Mouse (Mus musculus) embryo, embryonic 9.5 days (tissue): ENCODE measurements around the gene Gabrb1.

Source experiments
- DNase-seq: peaks from one replicate; pipeline ENCODE4 v3.0.0-alpha.2; 2017; ENCODE audit errors: extremely low spot score

Gene Gabrb1

DNA sequence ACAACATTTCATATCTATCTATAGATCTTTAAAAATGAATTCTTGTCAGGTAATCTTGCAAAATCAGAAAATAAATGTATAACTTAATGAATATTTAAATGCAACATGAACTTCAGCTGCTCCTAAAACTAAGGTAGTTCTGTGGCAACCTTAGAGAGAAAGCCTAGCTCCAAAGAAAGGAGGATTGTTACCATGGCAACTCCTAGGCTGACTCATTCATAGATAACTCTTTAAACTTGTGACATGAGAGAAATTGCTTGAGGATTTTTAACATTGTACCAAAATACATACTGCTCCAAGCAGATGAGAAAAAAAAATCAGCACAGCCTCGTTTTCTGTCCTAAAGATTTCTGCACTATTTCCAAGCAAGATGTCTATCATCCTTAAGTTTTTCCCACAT, 171.1 kb downstream of the Gabrb1 start:
- DNase-seq = no peak

DNA sequence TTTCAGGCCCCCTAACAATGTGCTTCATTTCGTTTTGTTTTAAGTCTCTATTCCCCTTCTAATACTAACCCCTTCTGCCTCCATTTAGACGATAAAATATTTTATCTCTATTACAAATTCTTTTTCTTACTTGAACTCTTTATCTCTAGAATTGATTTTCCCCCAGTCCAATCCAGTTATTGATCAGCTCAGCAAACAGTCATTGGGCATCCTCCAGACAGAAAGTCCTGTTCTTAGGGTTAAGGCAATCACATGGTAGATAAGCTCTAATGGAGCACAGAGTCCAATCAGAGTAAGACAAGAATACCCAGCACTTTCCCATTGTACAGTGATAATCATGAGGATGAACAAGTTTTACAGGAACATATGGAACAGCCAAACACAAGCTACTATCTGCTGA, 172.4 kb downstream of the Gabrb1 start:
- no peak for DNase-seq

DNA sequence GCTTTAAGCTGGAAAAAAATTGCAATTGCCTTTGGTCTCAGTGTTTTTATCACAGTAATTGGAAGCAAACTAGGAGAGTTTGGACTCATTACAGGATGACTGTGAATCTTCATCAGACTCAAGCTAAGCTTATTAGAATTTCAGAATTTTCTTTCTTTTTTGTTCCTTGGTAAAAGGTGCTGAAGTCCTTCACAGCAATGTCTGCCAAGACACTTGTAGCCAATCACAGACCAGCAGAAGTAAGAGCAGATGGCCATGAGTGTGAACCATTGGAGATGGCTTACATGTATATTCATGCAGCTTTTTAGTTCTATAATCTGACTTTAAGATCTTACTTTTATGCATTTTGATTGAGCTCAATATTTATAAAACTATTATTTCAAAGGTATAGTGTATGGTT, 184.3 kb downstream of the Gabrb1 start:
- DNase-seq = no peak

DNA sequence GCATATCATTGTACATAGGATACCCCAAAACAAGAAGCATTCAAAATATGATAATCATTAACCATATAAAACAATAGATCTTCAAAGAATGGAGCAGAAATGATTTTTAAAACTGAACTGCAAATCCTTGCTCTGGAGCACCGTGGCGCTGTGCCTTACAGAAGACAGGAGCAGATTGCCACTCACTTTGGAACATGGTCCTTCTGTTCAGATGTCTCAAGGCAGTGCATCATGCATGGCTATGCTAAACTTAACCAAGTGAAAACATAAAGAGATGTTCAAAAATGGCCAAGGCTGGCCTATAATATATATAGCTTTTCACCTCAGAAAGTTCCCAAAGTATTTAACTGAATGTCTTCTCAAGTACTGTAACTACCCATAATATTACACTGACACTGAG, 240.3 kb downstream of the Gabrb1 start:
- no peak for DNase-seq

DNA sequence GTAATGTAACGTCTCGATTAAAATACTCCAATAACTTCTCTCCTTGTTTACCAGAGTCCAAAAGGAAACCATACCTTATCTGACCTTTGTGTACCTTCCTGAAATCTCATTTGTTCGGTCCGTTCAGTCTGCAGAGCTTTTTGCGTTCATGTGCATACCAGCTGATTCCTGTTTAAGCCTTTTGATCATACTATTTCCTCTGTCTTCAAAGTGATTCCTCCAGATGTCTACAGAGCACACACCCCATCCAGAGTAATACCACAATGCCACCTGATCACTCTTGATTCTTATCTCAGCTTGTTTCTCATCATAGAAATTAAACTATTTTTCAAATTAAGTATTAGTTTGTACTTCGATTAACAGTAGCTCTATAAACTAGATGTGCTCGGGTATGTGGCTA, 245.5 kb downstream of the Gabrb1 start:
- no peak for DNase-seq

DNA sequence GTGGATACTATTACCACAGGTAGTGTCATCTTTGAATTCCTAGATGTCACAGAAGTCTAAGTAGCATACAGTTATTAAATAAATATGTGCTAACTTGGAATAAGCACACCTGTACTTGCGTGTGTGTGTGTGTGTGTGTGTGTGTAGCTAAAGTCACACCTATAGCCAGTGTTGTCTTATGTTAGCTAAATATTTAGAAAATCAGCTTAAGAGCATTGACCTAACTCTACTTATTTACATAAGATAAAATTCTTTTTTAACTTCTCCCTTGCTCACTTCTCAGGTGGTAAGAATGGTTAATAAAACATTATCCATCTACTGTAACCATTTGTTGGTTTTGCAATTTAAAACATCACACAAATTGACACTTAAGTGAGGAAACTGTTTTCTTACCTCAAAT, 256.1 kb downstream of the Gabrb1 start:
- DNase-seq = no peak

DNA sequence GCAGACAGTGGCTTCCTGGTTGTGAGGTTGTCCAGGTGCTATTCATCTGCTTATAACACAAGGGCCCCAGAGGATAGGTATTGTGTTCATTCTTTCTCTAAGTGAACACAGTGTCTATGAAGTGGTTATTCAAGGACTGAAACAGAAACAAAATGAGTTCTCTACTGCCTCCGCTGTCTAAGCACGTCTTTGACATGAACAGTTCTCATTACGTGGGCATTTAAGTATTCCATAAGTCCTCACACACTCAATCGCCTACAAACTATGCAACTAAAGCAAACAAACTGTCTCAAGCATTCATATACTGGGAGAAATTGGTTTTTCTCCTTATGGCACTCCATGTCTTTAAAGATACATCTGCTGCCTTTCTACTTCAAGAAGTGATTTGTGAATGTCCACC, 257.8 kb downstream of the Gabrb1 start:
- no peak for DNase-seq

DNA sequence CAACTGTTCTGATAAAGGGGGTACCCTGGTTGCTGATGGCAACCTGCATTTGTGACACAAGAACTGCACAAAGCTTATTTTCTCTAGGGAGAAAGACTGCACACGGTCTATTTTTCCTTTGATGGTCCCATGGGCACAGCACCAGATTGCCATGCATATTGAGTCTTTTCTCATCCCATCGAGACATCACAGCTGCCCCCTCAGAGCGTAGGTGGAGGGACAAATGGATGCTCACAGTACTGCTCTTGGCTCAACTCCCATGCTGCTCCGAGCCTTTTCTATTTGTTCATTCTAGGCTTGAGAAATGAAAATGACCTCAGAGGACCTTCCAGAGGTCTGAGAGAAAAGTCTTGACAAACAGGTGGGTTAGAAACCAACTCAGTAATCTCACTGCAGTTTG, 259.3 kb downstream of the Gabrb1 start:
- DNase-seq = no peak

DNA sequence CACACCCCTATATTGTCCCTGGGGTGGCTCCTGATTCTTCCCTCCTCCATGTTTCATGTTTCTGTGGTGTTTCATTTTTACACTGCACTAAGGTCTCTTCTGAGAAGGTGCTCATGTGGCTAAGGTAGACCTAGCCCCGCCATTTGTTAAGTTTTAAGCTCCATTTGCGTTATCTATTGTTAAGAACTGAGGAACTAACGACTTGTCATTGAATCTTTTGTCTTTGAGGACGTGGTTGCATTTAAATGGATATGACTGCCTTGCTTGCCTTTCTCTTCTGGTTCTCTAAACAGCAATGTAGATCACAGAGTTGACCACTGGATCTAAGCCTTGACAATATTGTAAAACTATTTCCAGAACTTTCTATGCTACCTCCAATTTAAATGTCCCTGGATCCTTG, 265.7 kb downstream of the Gabrb1 start:
- no peak for DNase-seq

DNA sequence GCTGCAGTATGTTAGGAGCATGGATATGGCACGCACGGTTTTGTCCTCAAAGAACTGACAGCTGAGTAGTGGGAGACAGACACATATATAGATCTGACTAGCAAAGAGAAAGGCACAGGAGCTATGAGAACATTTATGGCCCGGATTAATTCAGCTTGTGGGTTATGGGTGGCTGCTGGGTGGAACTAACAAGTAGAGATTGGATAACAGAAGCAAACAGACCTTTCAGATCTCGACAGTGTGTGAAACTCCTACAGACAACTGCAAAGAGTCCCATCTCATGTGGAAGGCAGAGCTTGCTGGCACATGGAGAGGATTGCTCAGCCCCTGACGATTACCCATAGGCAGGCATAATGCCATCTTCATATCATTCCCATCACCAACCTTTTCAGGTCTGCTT, 268.4 kb downstream of the Gabrb1 start:
- no peak for DNase-seq

DNA sequence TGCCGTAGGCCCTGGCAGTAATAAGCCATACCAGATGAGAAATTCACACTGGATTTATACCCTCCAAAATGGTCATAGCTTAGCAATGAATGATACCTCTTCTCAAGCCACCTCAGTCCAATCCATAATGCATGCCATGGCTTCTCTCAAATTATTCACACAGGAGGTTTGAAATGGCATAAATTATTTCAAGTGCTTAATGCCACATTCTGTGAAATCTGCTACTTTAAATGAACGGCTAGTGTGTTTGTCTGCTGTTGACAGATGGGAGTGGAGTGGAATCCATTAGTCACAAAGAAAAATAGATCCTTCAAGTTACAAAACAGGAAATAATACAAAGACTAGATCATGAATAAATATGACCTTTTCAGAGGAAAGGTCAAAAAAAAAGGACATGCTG, 272.1 kb downstream of the Gabrb1 start:
- no peak for DNase-seq

DNA sequence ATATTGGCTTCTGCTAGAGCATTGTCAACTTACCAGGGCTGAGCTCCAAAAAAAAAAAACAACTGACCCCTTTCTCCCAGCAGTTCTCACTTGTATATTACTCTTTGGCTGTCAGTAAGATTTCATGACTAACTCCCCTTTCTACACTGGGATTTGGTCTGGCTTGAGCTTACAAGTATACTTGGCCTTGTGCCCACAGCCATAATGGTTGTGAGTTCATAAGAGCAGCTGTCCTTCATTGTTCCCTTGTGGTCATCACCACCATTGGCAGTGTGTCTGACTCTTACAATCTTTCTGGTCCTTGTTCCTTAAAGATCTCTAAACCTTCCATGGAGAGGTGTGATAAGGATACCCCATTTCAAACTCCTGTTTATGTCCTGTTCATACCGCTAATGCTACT, 293.5 kb downstream of the Gabrb1 start:
- DNase-seq = no peak

DNA sequence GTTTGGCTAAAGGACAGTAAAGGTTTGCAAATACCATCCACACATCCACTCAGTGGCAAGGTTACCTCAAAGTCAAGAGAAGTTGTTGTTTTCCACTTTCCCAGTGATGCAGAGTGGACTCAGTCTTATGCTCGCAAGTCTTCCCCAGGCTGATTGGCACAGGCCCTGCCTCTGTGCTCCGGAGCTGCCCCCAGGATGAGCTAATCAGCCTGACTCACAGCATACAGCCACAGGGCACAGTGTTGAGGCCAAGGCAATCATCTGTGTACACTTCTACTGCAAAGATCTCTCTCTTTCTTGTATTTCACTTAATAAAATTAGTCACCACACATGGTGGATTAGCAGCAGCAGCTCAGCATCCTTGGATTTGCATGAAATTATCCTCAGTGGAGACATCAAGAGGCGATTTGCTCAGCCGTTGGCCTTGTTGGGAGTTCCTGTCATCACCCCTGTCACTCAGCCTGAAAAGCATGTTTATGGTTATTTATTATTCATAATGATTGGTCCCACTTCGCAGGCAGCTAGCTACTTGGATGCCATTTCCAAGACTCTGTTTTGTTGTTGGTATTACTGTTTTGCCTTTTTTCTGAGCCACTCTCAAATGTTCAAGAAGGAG, 297.3 kb downstream of the Gabrb1 start:
- no peak for DNase-seq

DNA sequence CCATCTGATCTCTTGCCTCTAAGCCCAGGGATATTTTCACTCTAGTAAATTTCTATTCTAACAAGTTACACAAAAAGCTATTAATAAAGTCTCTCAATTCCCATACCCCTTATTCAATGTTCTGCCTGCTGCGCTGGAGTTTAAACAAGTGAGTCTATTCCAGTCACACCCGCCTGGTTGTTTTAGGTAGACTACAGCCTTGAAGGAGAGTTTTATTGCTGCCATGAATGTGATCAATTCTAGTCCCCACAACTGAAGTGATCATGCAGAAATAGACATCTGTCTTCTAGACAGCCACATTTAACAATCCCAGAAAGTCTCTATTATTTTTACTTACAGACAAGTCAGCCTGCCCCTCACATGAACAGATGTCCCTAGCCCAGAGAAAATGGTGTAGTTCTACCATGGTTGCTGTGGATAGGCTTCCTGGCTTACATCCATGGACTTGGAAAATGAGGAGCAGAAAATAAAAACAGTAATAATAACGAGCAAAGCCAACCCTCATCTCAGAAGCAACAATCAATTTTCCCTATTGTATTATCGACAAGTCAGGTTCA, 307.0 kb downstream of the Gabrb1 start:
- DNase-seq = no peak

DNA sequence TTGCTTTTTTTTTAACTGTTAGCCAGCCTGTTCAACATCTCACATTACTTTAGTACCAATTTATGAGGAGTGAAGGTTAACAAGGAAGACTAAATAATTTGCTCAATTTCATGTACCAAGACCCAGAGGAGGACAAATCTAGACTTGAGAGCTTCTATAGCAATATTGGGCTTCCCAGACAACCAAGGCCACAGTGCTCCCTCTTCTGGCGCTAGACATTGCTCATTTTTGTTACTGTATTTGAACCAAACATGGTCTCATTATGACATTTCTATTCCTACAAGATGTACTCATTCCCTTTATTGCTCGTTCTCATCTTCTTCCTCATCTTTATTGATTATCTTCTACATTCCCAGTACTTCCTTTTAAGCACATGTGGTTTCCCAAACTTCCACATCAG, 307.6 kb downstream of the Gabrb1 start:
- DNase-seq = no peak

DNA sequence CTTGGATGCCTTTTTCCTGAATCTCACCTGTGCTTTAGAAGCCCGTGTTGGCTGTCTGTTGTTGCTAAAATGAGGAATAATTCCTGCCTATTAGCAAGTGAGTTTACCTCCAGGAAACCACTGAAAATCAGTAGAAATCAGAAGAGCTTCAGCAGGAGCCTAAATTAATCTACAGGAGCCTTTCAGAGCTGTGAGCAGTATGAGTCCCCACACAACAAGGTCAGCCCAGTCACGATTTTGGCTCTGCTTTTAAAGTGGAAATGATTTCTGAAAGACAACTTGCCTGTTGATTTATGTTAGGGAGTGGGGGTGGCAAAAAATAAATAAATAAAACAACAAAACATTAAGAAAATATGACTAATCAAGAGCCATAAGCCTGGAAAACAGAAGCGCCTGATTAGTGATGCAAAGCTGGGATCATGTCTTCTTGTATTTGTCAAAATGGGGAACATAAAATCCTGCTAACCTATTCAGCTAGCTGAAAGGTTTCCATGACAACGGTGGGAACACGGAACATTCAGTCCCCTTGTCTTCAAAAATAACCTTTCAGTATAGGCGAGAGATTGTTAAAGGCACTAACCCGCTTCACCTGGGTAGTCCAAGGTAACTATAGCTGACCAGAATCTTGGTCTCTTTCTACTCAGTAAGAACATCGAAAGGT, 312.4 kb downstream of the Gabrb1 start:
- no peak for DNase-seq

DNA sequence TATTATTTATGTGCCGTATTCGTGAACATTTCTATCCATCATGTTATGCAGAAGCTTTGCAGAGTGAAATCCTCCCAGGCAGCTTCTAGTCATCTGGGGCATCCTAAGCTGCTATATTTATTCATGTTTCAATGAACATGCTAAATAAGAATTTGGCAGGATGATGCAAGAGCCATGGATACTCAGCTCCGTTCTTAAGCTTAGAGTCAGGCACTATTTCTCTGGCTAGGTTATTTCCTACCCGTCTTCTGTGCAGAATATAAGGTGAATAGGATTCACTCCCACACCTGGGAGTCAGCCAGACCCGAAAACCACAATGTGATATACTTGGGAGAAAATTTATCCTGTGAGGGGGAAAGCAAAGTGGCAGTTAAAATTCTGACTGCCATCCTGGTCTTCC, 314.9 kb downstream of the Gabrb1 start:
- DNase-seq = no peak

DNA sequence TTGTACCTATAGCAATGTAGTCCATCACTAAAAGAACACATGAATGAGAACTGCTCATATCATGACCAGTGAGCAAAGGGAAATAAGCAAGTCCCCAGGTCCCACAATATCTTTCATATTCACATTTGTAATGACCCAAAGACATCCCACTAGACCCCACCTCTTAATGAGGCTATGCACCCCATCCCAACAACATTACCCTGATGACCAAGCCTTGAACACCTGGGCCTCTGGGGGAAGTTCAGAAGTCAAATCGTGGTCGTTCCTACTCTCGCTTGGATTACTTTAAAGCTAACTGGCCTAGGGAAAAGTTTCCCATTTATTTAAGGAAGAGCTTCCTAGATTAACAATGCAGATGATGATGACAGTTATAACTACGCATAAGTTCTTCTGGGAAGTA, 318.2 kb downstream of the Gabrb1 start:
- no peak for DNase-seq

DNA sequence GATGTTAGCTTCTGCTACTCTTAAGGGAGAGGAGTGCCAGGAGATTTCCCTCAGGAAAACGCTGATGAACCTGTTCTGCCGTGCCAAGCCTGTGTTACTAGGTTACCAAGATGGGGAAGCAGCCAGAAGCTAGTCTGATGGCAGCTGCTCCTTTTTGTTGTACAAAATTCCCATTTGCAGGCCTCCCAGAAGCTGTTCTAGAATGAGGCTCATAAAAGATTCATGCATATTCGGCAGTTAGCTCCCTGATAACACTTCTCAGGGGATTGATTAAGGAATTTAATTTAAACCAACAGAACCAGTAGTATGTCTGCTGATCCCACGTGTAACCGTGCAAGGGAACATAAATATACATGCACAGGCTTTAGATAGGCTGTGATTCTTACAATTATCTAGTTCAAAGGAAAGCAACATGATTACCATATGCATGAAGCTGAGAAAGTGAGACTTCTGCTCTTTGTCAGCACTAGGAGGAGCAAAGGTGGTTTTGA, 318.7 kb downstream of the Gabrb1 start:
- DNase-seq = no peak

DNA sequence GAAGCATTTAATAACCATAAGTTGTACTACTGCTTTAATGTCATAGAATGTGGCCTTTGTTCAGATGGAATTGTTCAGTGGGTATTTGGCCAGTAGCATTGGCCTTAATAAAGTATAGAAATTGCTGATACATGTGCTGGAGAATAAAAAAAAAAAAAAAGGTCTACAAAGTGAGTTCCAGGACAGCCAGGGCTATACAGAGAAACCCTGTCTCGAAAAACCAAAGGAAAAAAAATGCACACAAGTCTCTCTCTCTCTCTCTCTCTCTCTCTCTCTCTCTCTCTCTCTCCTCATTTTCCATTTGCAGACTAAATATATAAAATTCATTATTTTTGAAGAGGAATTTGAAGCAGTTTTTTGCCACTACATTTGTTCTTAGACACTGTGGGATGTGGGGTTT, 328.6 kb downstream of the Gabrb1 start:
- DNase-seq = no peak

DNA sequence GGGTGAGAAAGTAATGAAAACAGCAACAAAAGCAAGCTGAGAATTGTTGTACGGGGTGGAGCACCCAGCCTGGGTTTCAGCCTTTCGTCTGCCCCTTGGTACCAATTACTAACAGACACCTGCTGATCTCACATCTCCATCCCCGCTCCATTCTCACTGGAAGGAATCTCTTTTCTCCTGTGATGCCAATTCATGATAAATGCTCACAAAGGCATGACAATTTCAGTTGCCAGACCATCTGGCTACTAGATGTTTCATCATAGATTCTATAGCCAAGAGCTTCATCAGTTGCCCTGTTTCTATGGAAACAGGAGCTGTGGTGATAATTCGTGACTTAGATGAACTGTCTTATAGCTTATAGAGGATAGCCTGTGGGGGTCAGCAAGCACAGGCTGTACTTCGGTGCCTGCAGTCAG, 329.1 kb downstream of the Gabrb1 start:
- no peak for DNase-seq

DNA sequence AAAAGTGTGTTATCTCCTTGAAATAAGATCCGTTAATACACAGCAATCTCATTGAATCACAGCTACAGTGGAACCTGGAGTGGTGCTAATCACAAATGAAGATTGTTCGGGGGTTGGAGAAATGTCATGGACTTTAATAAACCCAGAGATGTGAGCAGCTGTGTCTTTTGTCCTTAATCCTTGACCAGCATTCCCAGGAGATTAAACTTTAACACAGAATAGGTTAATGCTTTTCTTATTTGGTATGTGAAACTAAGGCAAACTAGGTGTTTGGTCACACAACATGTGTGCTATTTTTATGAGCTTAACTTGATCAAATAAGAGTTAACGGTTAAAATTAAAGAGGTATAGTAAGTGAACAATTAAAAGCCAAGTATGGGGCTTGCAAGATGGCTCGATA, 341.6 kb downstream of the Gabrb1 start:
- DNase-seq = no peak

DNA sequence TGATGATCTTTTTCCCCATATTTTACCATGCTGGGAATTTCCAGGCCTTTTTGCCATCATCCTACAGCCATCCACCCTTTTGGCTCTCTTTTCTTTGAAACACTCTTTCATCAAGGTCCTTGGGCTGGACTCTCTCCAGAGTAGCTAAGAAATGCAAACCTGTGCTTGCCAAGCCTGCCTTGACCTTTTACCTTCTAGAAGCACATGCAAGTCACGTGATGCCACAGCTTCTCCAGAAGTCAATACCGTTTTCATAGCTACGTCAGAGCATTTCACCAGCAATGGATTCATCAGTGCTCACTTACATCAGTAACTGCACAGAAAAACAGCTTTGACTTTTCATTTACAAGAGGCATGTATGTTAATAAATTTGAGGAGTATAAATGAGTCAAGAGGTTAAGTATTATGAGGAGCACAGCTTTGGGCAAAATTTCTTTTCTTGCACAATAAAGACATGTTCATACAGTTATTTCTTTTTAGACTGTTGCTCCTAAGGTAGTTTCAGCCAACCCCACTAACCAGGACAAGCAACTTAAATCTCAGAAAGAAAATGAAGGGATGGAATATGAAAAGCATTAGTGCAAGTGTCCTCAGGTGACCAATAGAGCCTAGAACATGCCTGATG, 346.0 kb downstream of the Gabrb1 start:
- DNase-seq = no peak
